Mouse (Mus musculus) neural tube, embryonic 10.5 days (tissue): ENCODE measurements at regions not wholly inside any gene's neighbourhood (a gene's known extent, or its start where the extent isn't known, plus 50 kb on each side); places are given as distances from the start of the nearest gene placed in this dataset.

ENCODE experiments used
- DNase-seq: peaks from one replicate; pipeline ENCODE4 v3.0.0-alpha.2; 2017; ENCODE audit warnings: low spot score; ENCODE audit errors: extremely low spot score

GRCm38 (mm10) chr4:33594997-33595657 is 285.0 kb downstream of the Rngtt start:
- DNase-seq = no peak

GRCm38 (mm10) chr4:33595763-33596162 is 285.7 kb downstream of the Rngtt start:
- no peak for DNase-seq

DNA sequence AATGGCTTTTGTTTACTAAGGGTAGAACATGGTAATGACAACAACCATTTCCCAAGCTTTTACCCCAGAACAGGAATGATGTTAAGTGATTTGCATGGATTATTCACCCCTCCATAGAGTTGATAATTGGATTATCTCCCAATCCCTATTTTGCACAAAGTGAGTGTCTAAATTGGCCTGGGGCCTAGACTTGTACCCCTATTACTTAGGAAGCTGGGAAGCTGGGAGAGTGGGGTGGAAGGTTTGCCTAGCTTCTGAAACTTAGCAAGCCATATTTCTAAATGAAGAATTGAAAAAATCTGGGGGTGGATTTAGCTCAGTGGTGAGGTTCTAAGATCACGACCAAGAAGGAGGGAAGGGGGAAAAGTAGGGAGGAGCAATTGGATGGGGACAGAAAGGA is 289.9 kb downstream of the Rngtt start:
- DNase-seq = no peak

GRCm38 (mm10) chr4:33600805-33601204 is 290.7 kb downstream of the Rngtt start:
- no peak for DNase-seq

GRCm38 (mm10) chr4:33604636-33605035 is 294.5 kb downstream of the Rngtt start:
- DNase-seq = no peak

DNA sequence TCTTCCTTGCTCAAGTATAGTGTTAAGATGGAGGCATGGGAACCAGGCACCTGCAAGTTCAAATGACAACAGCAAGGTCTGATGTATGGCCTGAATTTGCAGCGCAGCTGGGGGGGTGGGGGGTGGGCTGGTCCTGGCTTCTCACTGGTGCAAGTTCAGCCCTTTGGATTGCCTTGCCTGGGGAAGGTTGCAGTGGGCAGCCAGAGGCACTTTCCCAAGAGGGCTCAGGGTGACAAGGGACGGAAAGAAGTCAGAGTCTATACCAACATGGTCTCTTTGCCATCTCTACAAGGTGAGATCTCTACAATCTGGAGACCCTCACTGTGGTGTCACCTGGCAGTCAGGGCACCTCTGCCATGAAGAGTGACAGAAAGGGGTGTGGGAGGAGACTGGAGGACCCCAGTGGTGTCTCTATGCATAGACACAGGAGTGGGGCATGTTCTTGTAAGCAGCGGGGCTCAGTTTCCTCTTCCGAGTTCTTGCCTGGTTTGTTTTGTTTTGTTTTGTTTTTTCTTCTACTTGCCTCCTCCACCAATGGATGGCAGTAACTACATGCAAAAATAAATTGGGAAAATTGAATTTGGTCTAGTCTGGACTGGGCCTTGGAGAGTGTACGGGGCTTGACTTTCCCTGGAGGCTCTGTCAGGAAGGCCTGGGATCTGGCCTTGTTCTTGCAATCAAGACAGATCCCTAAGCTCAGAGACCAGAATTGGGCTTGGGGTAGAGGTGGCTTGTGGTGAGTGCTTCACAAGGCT is 284.4 kb upstream of the Cnr1 start:
- no peak for DNase-seq

GRCm38 (mm10) chr4:33640576-33641255 is 283.7 kb upstream of the Cnr1 start:
- DNase-seq = no peak

DNA sequence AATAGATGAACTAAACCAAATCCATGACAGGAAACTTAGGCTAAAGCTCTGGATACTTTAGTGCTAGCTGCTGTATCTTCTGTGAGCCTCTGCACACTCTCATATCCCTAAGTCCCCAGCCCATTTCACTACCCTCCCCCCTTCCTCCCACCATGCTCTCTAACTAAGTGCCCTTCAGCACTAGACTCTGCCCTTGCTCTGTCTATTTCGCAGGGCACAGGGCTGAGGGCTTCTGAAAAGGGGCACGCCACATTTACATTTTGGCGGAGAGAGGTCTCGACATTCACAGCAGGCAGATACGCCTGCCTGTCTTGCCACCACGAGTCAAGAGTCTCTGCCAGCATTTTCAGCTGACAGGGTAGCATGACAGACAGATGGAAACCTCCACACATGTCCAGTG is 282.5 kb upstream of the Cnr1 start:
- no peak for DNase-seq

DNA sequence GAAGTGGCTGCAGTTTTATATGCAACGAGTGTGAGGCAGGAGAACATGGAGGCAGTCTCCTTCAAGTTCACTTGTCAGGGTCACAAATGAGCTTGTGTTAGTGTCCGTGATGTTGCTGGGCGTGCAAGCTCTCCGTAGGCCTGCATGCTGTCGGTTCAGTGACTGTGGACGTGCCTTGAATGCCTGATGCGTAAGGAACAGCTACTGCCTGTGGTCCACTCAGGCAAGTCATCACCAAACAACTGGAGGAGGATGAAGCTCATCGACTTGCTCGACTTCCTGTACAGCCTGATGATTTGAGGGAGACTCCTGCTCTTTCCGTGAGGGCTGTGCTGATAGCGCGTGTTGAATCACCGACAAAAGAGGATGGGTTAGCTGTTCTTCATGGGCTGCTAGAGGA is 281.9 kb upstream of the Cnr1 start:
- DNase-seq = no peak

GRCm38 (mm10) chr4:33645217-33645616 is 279.2 kb upstream of the Cnr1 start:
- DNase-seq = no peak

DNA sequence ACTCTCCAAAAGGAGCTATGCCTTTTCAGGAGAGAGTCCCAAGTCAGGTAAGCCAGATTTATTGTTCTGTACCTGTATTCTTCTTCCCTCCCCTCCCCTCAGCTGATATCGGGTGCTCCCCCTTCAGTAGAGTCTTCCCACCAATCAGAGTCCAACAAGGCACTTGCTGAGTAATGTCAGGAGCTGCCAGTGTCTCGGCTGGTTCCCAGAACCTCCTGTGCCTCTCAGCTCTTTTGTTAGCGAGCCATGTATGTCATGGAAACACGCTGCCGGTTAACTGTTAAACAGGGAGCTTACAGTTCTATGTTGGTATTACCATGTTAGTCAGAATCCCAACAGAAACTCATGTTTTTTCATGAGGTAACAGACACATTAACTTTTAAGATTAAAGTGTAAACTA is 273.1 kb upstream of the Cnr1 start:
- no peak for DNase-seq

- DNase-seq = no peak
Observed at GRCm38 (mm10) chr4:33659766-33660165, 264.6 kb upstream of the Cnr1 start.

- DNase-seq = no peak
Observed at GRCm38 (mm10) chr4:33660553-33660952, 263.8 kb upstream of the Cnr1 start.

- no peak for DNase-seq
Observed at GRCm38 (mm10) chr4:33661862-33662261, 262.5 kb upstream of the Cnr1 start.

GRCm38 (mm10) chr4:33662965-33663364 is 261.4 kb upstream of the Cnr1 start:
- DNase-seq = no peak

DNA sequence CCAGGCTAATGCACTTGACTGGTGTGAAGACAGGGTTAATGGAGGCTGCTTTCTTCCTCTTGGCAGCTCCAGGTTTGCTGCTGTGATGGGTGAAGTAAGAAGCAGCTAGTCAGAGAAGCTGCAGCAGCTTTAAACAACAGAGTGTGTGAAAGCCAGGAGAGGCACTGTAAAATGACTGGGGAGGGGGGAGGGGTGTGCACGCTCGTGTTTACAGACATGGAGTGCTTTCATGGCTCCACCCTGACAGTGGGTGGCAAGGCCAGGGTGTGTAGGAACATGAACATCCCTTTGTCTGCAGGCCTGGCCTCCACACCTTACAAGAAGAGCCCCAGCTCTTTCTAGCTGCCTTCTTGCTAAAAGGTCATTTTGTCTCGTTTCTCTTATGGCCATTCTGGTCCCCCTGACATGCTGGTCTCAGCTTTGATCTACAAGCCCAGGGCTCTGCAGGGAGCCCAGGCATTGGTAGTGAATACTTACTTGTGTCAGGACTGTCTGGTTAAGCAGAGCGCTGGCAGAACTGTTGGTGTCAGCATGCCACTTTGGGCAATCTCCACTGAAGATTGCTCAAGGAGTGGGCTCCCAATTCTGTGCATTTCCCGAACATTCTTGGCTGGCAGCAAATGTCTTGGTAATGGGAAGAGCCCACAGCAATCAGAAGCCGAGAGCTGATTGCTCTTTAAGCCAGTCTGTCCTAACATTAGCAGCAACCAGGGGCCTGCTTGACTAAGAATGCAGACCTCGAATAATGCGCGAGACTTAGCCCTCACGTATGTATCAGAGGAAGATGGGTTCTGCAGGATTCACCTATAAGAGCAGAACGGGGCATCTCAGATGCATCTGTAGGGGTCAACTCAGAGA is 260.5 kb upstream of the Cnr1 start:
- no peak for DNase-seq

- DNase-seq = no peak
Observed at GRCm38 (mm10) chr4:33664474-33664822, 259.9 kb upstream of the Cnr1 start.

- DNase-seq = no peak
Observed at GRCm38 (mm10) chr4:33665250-33665873, 259.0 kb upstream of the Cnr1 start.

- no peak for DNase-seq
Observed at GRCm38 (mm10) chr4:33668431-33668830, 256.0 kb upstream of the Cnr1 start.

DNA sequence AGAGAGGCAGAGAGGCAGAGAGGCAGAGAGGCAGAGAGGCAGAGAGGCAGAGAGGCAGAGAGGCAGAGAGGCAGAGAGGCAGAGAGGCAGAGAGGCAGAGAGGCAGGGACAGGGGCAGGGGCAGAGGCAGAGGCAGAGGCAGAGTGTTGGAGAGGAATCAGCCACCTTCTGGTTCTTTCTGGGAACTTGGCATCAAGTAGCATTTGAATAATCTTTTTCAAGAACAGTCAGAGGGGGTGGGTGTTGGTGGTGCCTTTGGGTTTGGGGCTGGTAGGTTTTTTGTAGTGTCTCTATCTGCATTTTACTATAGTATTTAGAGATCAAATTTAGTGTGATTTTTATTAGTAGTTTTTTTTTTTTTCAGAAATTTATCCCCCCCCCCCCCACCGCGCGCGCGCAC is 249.3 kb upstream of the Cnr1 start:
- DNase-seq = no peak

DNA sequence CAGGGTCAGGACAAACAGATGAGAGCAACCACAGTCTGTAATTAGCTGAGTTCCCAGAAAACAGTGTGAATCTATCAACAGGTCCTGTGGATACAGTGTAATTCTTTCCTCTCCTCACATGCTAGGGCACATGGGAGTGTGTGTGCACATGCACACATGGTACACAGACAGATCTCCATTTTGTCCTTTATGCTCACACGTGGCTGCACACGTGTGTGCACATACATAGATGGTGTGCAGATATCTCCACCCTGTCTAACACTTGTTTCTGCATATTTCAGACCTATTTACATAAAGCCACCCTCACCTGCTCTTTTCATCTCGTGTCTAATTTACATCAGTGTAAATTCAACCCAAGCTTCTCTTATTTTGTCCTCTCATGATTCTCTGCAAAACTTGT is 245.0 kb upstream of the Cnr1 start:
- no peak for DNase-seq
